Mouse (Mus musculus): Measurements from ENCODE around the gene Krt84.
"Not testable (repeated sequence)": the region's sequence is repeated elsewhere in the genome, so short reads cannot be mapped to it uniquely, and the experiment has no call there.

Gene Krt84

DNA sequence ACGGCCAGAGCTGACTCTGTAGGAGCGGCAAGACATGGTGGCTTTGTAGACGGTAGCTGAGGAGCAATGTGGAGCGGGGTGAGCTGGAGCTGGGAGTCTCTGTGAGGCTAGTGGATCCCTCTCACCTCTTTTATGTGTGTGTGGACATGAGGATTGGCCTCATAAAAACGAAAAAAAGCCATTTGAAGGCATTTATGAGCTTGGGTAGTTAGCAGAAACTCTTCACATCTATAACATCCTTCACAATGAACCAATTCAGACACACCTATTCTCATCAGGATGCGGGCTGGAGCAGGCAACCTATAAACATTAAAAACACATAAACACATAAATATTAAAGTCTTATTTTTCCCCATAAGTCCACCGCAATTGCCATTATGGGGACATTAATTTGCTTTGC lies at the start of gene Krt84:
Krt84 (minus strand) TSS at position 101 of the 400 bp plus-strand sequence.
- no peak for DNase-seq (ENCODE audit: extremely low read depth, low read depth, low spot score)

DNA sequence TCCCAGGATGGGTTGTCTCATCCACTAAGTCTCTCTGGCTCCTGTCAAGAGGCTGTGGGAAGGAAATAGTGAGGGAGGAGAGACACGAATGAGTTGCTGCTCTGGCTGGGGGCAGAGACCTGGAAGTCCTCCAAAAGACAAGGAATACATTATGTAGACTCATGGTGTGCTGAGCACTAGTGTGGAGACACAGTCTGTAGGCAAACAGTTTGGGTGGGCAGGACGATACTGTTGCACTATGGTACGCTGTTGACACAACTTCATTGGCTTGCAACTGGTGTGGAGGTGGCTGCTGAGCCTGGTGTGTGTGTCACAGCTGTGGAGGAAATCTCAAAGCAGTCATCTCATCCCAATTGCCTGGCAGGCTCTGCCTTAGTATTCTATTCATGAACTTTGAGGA lies 49.1 kb upstream of the Krt84 start:
- no peak for DNase-seq (ENCODE audit: extremely low read depth, low read depth, low spot score)

DNA sequence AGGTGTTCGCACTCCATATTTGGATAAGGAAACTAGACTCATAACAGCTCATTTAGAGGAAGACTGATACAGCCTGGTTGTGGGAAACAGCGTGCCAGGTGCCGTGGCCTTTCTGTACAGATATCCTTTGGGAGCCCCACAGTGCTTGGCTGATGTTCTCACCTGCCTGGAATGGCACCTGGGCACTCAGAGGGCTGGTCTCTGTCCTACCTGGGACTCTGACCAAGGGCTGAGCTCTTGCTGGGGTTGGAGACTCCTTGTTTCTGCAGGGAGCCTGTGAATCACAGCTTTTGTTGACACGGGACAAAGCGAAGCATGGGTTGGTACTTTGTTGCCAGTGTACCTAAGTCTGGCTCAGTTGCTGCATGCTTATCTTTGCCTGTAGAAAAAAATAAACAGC lies 42.9 kb upstream of the Krt84 start:
- DNase-seq (ENCODE audit: extremely low read depth, low read depth, low spot score) = no peak

DNA sequence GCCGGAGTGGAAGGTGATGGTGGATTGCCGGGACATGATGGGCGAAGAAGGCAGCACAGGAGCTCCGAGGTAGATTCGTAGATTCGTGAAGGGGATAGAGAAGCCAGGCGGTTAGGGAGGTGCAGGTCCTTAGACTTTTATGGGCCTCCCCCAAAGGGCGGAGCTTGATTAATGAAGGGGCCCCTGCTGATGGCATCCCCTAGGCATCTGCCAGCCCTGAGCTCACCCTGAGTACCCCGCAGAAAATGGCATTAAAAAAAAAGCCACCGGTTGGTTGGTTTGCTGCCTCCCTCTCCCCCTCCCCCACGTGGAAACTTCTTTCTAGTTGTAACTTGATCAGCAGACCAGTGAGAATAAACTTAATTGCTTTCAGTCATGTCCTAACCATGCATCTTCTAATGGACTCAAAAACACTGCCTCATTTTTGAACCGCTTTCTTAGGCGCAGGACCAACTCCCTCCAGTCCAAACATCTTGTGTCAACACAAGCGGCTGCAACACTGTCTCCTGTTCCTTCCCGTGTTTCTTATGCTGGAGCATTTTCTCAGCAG lies 41.3 kb upstream of the Krt84 start, which contains the start of gene Krt75:
Krt75 (minus strand) TSS at position 109 of the 550 bp plus-strand sequence.
- no peak for DNase-seq (ENCODE audit: extremely low read depth, low read depth, low spot score)

DNA sequence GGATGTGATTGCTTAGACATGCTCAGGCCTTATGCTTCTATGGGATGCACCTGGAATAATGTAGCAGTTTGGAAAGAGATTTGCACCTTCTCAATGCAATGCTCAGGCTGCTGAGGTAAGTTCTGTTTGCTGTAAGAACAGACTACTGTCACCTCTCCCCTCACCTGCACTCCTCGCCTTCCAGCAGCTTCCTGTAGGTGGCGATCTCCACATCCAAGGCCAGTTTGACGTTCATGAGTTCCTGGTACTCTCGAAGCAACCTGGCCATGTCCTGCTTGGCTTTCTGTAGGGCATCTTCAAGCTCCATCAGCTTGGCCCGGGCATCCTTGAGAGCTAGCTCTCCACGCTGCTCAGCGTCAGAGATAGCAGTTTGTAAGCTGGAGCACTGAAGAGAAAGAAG lies 35.2 kb upstream of the Krt84 start:
- no peak for DNase-seq (ENCODE audit: extremely low read depth, low read depth, low spot score)

DNA sequence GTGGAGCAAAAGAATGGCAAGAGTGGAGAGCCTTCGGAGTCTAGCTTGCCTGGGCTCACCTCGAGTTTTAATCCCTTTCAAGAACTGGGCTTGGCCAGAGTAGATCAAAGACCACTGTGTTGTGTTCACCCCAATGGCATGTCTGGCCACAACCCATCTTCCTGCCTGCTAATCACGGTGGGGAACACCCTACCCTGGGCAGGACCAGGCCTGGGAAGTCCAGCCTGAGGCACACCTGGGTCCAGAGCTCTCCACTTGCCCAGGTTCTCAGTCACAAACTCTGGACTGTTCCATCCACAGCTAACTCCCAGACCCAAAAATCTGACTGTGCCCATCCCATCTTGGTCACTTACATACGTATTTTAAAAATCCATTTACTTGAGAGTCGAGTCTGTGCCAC lies 30.2 kb upstream of the Krt84 start, which contains the start of gene Krt90:
Krt90 (minus strand) TSS at position 101 of the 400 bp plus-strand sequence.
- DNase-seq (ENCODE audit: extremely low read depth, low read depth, low spot score) = no peak

DNA sequence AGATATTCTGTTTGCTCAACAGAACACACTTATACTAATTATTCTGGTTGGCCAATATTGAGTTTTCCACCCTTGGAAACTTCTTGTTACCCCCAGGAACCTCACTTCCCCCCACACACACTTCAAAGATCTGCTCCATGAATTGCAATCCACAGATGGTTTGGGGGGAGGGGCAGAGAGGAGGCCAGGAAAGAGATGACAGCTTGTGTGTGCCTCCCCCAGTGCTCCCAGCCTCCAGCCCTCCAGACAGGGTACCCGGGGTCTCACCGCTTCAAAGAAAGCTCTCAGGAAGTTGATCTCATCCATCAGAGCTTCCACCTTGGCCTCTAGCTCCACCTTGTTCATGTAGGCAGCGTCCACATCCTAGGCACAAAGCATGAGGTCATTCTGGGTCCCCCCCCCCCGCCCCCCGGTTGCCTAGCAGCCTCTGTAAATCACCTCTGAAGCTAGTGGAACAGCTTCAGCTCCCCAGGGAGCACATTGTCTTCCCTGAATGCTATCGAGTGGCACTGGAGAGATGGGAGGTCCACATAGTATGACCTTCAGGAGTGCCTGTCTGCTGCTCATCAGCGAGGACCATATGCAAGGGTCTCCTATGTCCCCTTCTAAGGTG lies 25.5 kb upstream of the Krt84 start:
- DNase-seq (ENCODE audit: extremely low read depth, low read depth, low spot score) = no peak

DNA sequence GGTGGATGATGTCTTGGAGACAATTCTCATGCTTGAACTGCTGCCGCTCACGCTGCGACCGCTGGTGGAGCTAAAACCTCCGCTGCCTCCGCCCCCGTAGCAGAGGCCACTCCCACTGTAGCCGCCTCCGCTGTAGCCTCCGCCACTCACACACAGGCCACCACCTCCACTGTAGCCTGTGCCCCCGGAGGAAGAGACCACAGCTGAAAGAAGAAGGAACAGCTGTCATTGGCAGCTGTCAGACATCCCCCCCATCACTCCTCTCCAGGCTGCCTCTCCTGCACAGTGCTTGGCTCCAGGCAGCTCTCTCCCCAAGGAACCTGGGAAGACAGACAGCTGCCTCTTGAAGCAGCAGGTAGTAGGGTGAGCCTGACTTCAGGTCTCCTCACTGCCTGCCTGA lies 20.5 kb upstream of the Krt84 start:
- DNase-seq (ENCODE audit: extremely low read depth, low read depth, low spot score) = no peak

DNA sequence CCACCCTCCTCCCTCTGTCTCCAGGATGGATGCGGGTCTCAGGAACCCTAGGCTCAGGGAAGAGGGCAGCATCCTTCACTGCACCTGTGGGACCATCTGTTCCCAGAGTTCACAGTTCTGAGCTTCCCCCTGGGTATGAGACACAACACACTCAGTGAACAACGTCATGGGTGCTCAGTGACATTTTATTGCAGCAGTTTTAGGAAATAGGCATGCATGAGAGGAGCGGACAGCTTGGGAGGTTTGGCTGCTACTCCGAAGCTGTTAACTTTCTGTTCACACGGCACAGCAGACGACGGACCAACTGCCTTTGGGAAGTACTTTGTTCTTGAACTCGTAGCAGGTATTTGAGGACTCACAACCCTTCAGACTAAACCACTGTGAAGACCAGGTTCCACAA lies 19.6 kb upstream of the Krt84 start:
- DNase-seq (ENCODE audit: extremely low read depth, low read depth, low spot score) = no peak

DNA sequence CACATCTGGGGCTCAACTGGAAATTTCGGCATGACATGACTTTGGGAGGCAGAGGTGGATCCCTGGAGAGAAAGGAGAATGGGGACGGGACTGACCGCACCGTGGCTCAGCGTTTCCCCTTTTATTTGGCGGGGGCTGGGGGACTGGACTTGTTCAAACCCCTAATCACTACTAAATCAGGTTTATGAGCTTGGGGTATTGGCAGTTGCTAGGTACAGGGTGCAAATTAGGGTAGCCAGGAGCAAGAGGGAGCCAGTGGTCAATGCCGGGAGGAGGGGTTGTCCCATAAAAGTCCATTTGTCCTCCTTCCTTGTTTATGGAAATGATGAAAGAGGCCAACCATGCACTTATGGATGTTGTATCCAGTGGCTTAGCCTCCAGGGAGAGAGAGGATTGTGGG lies 17.9 kb upstream of the Krt84 start, which contains the start of gene Krt82:
Krt82 (minus strand) TSS at position 101 of the 400 bp plus-strand sequence.
- DNase-seq (ENCODE audit: extremely low read depth, low read depth, low spot score) = no peak

DNA sequence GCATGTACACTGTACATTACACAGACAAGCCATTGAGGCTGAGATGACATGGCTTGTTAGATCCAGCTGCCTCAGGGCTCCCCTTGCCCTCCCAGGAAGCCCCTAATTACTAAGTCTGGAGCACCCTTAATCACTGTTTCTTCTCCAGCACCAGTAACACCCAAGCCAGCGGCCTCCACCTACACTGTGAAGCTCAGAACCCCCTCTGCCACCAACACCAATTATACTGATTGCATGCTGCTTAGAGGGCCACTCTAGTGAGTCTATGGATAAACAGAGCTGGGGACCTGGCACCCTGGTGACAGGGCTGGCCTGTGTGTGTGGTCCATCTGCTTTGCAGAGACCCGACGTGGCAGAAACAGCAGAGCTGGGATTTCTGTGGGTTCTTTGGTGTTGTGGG lies 11.9 kb upstream of the Krt84 start:
- DNase-seq (ENCODE audit: extremely low read depth, low read depth, low spot score) = no peak

DNA sequence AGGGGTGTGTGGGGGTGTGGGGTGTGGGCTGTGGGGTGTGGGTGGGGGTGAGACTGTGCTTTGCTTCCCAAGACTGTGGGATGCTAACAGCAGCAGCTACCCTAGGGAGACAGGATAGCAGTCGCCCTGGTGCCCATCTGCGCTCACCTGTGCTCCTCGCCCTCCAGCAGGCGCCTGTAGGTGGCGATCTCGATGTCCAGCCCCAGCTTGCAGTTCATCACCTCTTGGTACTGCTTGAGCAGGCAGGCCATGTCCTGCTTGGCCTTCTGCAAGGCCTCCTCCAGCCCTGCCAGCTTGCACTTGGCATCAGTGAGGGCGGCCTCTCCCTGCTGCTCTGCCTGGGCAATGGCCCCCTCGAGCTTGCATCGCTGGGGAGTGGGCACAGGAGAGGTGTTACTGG lies 9.9 kb upstream of the Krt84 start:
- no peak for DNase-seq (ENCODE audit: extremely low read depth, low read depth, low spot score)

DNA sequence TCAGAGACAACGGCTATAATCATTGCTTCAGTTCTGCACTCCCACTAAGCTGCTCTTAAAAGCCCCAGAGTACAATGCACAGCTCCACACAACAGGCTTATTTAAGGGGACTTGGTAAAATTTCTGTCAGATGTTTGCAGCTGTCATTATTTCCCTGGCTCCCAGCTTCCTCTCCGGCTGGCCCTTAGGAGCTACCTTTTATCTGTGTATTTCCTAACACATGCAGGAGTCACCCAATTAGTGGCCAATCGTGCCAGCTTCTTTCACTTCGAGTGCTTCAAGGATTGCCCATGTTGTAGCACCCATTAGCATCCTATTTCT lies 5.9 kb upstream of the Krt84 start:
- no peak for DNase-seq (ENCODE audit: extremely low read depth, low read depth, low spot score)

DNA sequence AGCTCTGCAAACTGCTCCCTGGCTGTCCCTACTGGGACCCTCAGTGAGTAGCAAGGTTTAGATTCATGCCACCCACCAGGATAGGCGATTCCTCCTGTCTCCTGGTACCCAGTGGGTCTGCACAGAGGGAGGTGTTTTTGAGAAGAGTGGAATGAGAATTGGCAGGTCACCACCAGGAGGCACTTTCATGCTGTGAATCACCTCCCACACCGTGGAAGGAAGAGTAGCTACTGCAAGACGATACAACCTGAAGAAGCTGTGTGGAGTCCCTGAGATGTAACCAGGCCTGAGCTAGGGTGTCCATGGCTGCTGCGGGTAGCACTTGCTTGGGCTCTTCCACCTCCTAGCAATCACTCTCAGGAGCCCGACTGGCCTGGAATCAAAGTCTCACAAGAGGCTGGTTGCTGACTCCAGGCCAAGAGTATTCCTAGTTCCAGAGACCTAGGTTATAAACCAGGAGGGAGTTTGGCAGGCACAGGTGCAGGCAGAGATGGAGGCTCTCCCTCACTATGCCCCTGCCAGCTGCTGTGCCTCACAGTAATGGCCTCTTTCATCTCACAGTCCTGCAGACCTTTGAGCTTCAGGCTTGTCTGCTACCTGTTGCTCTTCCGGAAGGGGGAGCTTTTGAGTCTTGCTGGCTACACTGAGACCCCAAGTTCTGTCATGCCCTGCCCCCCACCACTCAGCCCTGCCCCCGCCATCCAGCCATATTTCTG lies 5.4 kb upstream of the Krt84 start:
- no peak for DNase-seq (ENCODE audit: extremely low read depth, low read depth, low spot score)

DNA sequence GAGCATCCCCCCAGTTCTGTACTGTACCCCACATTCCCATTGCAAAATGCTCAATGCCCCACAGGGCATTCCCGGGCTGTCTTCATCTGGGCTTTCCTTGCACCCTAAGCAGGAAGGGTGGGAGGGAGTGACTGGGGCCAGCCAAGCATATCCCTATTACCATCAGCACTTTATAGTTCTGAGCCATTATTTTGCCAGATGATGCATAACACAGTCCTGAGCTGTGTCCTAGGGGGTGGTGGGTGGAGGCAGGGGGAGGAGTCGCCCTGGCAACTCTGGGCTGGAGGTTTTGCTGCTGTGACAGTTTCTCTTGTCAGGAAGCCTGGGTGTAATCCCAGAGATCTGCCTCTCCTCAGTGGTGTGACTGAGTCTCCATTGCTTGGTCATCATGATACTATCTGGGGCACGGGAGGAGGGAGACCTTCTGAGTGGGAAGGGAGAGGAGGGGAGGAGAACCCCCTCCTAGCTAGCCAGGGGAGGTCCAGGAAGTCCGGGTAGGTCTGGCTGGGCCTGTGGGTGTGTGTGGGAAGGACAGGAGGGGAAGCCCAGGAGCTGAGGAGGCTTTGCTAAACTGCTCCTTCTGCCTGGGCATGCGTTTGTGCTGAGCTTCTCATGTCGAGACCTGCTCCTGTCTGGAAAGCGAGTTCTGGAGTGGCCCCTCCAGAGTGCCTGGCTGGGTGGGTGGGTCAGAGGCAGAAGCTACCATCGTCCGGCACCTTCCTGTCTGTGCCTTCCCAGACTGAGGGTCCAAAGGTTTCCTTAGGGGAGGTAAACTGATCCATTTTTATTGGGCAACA lies 3.6 kb upstream of the Krt84 start:
- DNase-seq (ENCODE audit: extremely low read depth, low read depth, low spot score) = peak; percentile 23

DNA sequence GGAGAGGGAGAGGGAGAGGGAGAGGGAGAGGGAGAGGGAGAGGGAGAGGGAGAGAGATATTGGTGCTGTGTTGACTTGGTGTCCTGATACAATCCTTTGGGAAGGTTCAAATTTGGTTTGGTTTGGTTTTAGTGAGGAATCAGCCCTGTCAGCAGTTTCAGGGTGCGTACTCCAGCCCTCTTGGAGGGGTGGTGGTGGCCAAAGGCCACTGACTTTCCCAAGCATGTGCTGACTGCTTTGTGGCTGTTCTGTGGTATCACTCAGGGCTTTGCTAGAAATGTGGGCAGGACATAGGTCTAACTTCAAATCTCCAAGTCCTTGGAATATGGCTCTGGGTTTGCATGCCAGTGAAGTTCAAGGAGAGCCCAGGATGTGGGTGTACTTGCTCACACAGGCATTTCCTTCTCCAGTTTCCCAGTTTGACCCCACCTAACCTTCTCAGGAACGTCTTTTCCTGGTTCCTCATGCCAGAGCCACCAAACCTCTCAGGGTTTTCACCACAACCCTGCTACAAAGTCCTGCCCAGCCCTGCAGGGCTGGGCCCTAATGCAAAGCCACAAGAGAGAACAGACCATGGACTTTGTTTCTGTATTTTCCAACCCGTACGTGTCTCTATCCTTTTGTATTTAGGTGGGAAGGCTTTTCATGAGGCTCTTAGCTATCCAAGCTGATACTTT lies 9.9 kb downstream of the Krt84 start:
- no peak for DNase-seq (ENCODE audit: extremely low read depth, low read depth, low spot score)

DNA sequence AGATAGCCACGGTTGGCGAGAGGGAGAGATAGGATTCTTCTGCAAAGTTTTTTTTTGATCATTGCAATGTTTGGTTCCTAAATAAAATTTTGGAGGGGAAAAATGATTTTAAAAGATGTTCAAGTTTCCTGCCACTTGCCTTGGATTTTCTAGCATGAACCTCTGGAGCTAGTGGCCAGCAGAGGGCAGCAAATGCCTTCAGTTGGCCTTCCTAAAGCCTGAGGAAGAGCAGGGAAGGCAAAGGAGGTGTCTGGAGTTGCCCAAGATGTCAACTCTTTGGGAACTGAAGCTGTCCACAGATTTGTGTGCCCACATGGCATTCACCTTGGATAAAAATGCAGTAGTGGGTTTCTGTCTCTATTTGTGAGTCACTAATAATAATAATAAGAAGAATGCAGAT lies 12.8 kb downstream of the Krt84 start:
- no peak for DNase-seq (ENCODE audit: extremely low read depth, low read depth, low spot score)

DNA sequence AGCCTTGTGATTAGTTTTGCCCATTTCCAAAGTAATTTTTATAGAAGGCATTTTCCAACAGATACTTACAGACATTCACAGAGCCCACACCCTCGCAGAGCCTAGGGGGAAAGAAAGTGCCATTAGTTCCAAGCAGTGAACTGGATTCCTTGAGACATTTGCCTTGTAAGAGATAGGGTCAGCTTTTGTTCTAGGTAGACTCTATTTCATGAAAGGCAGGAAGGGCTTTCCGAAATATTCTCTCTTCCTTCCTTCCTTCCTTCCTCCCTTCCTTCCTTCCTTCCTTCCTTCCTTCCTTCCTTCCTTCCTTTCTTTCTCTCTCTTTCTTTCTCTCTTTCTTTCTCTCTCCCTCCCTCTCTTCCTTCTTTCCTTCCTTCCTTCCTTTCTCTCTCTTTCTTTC lies 15.5 kb downstream of the Krt84 start, which contains the start of gene Gm49425:
Gm49425 (minus strand) TSS at position 101 of the 400 bp plus-strand sequence.
- not testable (repeated sequence) for DNase-seq (ENCODE audit: extremely low read depth, low read depth, low spot score)

DNA sequence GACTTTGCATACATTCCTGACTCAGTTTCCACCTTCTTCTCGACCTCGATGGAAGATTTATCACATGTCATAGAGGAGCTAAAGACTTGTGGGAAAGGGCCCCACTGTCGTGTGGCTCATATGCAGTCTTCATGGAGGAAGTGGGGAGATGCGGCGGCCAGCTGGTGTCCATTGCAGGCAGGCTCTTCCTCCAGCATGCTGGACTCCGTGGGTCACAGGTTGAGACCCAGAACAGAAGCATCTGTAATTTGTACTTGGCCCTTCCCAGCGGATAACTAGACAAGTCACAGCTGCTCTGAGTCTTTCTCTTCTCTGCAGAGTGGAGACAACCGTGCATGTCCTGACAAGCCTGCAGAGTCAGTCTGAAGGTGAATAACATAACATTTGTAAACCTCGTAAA lies 24.4 kb downstream of the Krt84 start:
- no peak for DNase-seq (ENCODE audit: extremely low read depth, low read depth, low spot score)

DNA sequence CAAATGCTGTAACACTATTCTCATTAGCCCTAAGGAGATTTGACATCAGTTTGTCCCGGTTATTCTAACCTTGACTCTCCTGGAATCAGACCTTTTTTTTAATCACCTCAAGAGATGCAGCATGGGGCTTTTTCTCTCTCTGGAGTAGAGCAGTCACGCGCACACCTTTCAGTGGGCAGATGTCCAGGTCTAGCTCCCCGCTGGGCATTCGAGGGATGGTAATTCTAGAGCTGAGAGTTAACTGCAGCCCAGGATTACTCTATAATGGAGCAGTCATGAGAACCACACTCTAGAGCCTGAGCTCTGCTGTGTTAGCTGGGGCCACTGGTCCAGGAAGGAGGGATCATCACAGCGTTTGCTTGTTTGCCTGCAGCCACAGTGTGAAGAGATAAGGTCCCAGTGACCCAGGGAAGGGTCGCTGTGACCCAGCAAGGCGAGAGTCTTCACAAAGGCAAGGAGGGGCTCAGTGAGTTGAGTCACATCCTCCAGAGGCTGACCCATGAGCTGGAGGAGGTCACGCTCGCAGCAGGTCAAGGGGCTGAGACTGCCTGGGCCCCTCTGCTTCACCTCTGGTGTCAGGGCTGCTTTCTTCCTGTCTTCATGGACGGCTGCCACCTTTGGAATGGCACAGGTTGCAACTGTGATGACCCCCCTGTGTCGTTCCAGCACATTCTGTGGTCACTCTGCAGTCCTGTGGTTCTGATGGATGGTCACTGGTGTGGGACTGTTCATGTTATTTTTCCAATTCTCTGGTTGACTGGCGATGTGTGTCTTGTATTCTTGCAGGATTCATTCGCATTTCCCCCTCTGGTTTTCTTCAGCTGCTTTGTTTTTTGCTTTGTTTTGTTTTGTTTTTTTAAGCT lies 25.5 kb downstream of the Krt84 start:
- DNase-seq (ENCODE audit: extremely low read depth, low read depth, low spot score) = no peak

Data from fat pad, adult 2 months (tissue).